Mouse (Mus musculus): Measurements from ENCODE around the gene Cdkl5.

Gene Cdkl5

DNA sequence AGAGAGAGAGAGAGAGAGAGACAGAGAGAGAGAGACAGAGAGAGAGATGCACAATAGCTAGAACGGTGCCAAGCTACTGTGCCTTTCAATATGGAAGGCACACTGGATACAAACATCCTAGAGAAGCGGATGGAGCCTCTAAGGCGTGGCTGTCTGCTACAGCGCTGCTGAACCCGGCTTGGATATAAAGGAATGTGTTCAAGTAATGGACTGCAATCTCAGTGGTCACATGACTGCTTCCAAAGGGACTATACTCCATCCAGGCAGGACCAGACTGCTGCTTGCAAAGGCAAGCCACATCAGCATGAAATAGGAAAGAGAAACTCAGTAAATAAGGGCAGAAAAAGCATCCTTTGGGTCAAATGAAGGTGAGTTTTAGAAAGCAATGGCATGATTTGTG, 258.9 kb downstream of the Cdkl5 start, which contains the start of gene Ppef1:
TSS of gene Ppef1 (minus strand) at position 116 of the 400 bp plus-strand sequence.
- DNase-seq (ENCODE audit: low spot score in 2 of 2): no peak
